Mouse (Mus musculus): ENCODE data around the gene Avpi1. TPM values are rescaled to one million over a fixed set of nuclear protein-coding genes. Genes with fewer than 3 reads are reported as not detected.

The Avpi1 gene
- polyA plus RNA-seq, 1 experiment from 2014 or later = 19.9 TPM

DNA sequence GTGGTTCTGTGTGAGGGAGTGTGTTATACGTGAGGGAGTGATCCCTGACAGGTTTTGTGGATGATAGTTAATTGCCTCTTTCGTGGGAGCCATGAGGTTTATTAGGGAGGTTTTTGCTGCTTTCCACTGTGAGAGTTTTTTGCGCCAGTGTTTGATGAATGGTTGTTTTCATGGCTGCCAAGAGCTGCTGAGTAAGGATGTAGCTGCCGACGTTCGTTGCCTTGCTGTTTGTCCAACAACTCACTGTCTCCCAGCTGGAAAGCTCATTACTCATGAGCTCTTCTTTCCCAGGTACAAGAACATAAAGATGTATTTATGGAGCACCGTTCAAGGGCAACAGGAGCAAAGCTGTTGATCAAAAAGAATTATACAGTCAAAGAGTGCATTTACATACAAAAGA, 35.3 kb upstream of the Avpi1 start:
- H3K36me3 ChIP-seq (ENCODE audit: control insufficient read depth, insufficient read depth, low read length) = no peaks in the 10 kb centered on the region
- H3K9ac ChIP-seq (ENCODE audit: low read depth, low read length) = no peak overlapping the region
- H3K4me2 ChIP-seq = no peak overlapping the region
- H3K4me1 ChIP-seq (replicated peaks; ENCODE audit: control insufficient read depth, insufficient read depth, low read length) = peaks cover under 1% of the 10 kb centered on the region
- no peak overlapping the region for H3K4me3 ChIP-seq (ENCODE audit: low read depth, low read length)
- WGBS = 52% methylated on average over 7 of the region's 7 CpGs
- H3K27me3 ChIP-seq (replicated peaks; ENCODE audit: control insufficient read depth, insufficient read depth, low read length) = 0 out of 2 replicates have a peak, but pooled peaks cover 8% of the 10 kb centered on the region
- no peak for DNase-seq (ENCODE audit: low spot score)
- no peak for ATAC-seq (replicated peaks; ENCODE audit: low FRiP score)
- no peaks in the 10 kb centered on the region for H3K9me3 ChIP-seq (ENCODE audit: control insufficient read depth, low read length)
- no peak overlapping the region for H3K27ac ChIP-seq (ENCODE audit: low read depth, low read length)

DNA sequence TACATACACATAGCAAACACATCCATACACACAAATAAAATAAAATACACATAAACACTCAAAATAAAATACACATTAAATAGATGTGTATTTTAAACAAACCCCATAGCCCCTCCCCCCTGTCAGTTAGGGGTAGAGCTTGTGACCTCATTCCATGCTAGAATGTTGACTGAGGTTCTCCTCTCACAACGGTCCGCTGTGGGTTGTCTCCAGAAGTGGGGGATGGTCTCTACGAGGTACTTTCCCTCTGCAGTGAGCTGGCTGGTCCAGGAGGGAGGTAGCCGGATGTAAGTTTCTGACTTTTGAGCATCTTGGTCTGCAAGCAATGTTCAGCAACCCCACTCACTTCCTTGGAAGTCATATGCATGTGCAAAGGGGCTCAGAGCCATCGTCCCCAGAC, 34.9 kb upstream of the Avpi1 start, which contains the start of gene Zfyve27:
Gene Zfyve27, plus strand, starts transcription at position 188 of the 400 bp plus-strand sequence.
- ATAC-seq (replicated peaks; ENCODE audit: low FRiP score) (no peak), DNase-seq (ENCODE audit: low spot score) (no peak)
- Histone ChIP-seq H3K4me1 (replicated peaks; ENCODE audit: control insufficient read depth, insufficient read depth, low read length) (peaks cover 5% of the 10 kb centered on the region), H3K27ac (ENCODE audit: low read depth, low read length) (no peak within 1 kb of the TSS), H3K9ac (ENCODE audit: low read depth, low read length) (no peak within 1 kb of the TSS), H3K36me3 (ENCODE audit: control insufficient read depth, insufficient read depth, low read length) (no peaks in the 10 kb centered on the region), H3K9me3 (ENCODE audit: control insufficient read depth, low read length) (no peaks in the 10 kb centered on the region), H3K4me2 (no peak within 1 kb of the TSS), H3K27me3 (replicated peaks; ENCODE audit: control insufficient read depth, insufficient read depth, low read length) (0 out of 2 replicates have a peak, but pooled peaks cover 7% of the 10 kb centered on the region), H3K4me3 (ENCODE audit: low read depth, low read length) (no peak within 1 kb of the TSS)
- 58% methylated on average over 5 of the region's 5 CpGs for WGBS

DNA sequence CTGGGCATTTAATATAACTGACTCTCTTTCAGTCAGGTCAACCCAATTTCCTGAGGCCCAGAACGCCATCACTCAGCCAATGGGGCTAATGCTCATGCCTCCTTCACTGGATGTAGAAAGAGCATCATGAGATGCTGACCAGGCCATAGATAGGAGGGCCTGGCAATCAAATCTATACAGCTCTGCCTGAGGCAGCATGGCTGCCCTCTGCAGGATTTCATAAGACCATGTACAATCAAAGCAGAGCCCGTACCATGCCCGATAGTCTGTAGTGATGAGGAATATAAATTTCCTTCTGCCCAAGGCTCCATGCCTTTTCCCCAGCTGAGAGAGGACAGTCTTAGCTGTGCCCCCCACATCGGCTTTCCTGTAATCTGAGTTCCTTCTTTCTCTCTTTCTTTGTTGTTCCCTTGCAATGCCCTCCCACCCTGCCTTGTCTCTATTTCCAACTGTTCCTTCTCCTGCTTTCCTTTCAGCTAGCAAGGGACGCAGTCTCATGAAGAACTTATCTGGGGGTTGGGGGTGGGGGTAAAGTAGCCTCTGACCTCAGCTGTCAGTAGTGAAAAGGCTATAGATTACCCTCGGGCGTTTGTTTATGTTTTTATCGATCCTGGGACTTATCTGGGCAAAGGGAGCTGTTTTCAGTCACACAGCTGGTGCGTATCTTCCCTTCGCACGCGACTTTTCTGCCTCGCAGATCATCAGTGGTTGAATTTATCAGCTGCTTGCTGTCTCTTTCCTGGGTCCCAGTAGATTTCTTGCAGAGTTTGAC, 29.6 kb upstream of the Avpi1 start:
- WGBS = 23% methylated on average over 13 of the region's 13 CpGs
- H3K27ac ChIP-seq (ENCODE audit: low read depth, low read length) = no peak overlapping the region
- no peak overlapping the region for H3K9ac ChIP-seq (ENCODE audit: low read depth, low read length)
- no peaks in the 10 kb centered on the region for H3K27me3 ChIP-seq (replicated peaks; ENCODE audit: control insufficient read depth, insufficient read depth, low read length)
- no peaks in the 10 kb centered on the region for H3K9me3 ChIP-seq (ENCODE audit: control insufficient read depth, low read length)
- no peaks in the 10 kb centered on the region for H3K36me3 ChIP-seq (ENCODE audit: control insufficient read depth, insufficient read depth, low read length)
- peaks cover 17% of the 10 kb centered on the region for H3K4me1 ChIP-seq (replicated peaks; ENCODE audit: control insufficient read depth, insufficient read depth, low read length)
- peak overlapping the region; percentile 48 for H3K4me2 ChIP-seq
- H3K4me3 ChIP-seq (ENCODE audit: low read depth, low read length) = no peak overlapping the region
- no peak for DNase-seq (ENCODE audit: low spot score)
- peak; percentile 57 for ATAC-seq (replicated peaks; ENCODE audit: low FRiP score)

DNA sequence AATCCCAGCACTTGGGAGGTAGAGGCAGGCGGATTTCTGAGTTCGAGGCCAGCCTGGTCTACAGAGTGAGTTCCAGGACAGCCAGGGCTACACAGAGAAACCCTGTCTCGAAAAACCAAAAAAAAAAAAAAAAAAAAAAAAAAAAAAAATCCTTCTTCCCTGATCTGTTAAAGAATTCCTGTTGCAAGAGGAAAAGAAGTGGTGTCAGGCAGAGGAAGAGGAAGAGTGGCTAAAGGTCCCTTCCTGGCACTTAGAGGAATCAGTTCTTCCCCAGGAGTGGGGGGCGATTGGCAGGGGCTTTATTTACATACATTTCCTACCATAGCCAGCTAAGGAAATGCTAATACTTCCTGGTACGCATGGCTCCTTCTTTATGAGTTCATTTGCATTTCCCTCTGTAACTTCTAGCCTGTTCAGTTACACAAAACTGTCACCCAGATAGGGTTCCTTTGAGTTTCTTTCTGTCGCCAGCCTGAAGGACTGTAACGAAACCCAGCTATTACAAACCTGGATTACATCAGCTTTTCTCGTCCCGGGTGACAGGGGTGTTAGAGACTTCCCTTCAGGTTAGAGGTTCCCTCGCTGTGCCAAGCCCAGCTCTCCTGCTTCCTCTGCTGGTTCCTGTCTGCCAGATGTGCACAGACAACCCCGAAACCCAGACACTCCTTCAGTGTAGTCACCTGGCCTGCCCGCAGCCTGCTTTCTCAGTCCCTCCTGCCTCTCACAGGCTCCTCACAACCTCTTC, 28.8 kb upstream of the Avpi1 start:
- no peak overlapping the region for H3K9ac ChIP-seq (ENCODE audit: low read depth, low read length)
- no peak overlapping the region for H3K27ac ChIP-seq (ENCODE audit: low read depth, low read length)
- no peaks in the 10 kb centered on the region for H3K27me3 ChIP-seq (replicated peaks; ENCODE audit: control insufficient read depth, insufficient read depth, low read length)
- H3K9me3 ChIP-seq (ENCODE audit: control insufficient read depth, low read length) = no peaks in the 10 kb centered on the region
- DNase-seq (ENCODE audit: low spot score) (no peak), ATAC-seq (replicated peaks; ENCODE audit: low FRiP score) (no peak)
- H3K36me3 ChIP-seq (ENCODE audit: control insufficient read depth, insufficient read depth, low read length) = no peaks in the 10 kb centered on the region
- no peak overlapping the region; the same call in 1 of the 2 replicates for H3K4me2 ChIP-seq
- no peak overlapping the region for H3K4me3 ChIP-seq (ENCODE audit: low read depth, low read length)
- WGBS = 39% methylated on average over 12 of the region's 12 CpGs
- H3K4me1 ChIP-seq (replicated peaks; ENCODE audit: control insufficient read depth, insufficient read depth, low read length) = peaks cover 17% of the 10 kb centered on the region

DNA sequence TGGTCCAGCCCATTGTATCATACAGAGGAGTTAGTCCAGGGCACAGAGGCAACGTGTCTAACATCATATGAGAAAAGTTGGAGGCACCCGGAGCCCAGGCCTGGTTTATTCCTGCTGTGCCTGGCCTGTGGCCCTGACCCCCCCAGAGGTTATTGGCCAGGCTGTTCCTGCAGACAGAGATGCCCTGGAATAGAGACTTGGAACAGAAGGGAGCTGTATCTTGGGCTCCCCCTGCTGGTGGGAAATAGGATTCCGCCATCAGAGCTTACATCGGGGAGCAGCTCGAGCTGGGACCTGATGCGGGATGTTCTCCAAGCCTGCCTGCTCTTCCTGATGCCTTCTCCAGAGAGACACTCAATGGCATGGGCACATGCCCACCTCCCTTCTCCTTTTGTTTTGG, 23.1 kb upstream of the Avpi1 start:
- DNase-seq (ENCODE audit: low spot score) (peak; percentile 75), ATAC-seq (replicated peaks; ENCODE audit: low FRiP score) (0 out of 2 replicates have a peak, but pooled peaks have one; percentile 22)
- Histone ChIP-seq H3K4me1 (replicated peaks; ENCODE audit: control insufficient read depth, insufficient read depth, low read length) (peaks cover 15% of the 10 kb centered on the region), H3K27ac (ENCODE audit: low read depth, low read length) (no peak overlapping the region), H3K4me2 (no peak overlapping the region), H3K4me3 (ENCODE audit: low read depth, low read length) (no peak overlapping the region), H3K9me3 (ENCODE audit: control insufficient read depth, low read length) (no peaks in the 10 kb centered on the region), H3K36me3 (ENCODE audit: control insufficient read depth, insufficient read depth, low read length) (no peaks in the 10 kb centered on the region), H3K27me3 (replicated peaks; ENCODE audit: control insufficient read depth, insufficient read depth, low read length) (peaks cover 17% of the 10 kb centered on the region), H3K9ac (ENCODE audit: low read depth, low read length) (no peak overlapping the region)
- 12% methylated on average over 6 of the region's 6 CpGs for WGBS

DNA sequence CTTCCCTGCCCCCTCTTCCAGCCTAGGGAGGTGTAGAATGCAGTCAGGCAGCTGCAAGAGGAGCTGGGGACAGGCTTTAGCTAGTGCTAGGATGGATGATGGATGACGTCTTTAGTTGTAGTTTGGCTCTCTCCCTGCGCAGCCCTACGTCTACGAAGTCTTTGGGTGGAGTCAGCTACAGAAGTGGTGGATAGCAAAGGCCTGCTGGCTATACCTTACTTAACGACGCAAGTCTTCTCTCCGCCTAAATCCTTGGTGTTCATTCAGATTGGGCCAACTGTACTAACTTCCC, 19.7 kb upstream of the Avpi1 start:
- H3K36me3 ChIP-seq (ENCODE audit: control insufficient read depth, insufficient read depth, low read length) = no peaks in the 10 kb centered on the region
- 28% methylated on average over 7 of the region's 7 CpGs for WGBS
- no peak for DNase-seq (ENCODE audit: low spot score)
- no peak overlapping the region for H3K27ac ChIP-seq (ENCODE audit: low read depth, low read length)
- H3K4me1 ChIP-seq (replicated peaks; ENCODE audit: control insufficient read depth, insufficient read depth, low read length) = peaks cover 17% of the 10 kb centered on the region
- no peak; the same call in 1 of the 2 replicates for ATAC-seq (replicated peaks; ENCODE audit: low FRiP score)
- H3K9ac ChIP-seq (ENCODE audit: low read depth, low read length) = peak overlapping the region; percentile 70
- H3K9me3 ChIP-seq (ENCODE audit: control insufficient read depth, low read length) = no peaks in the 10 kb centered on the region
- H3K27me3 ChIP-seq (replicated peaks; ENCODE audit: control insufficient read depth, insufficient read depth, low read length) = peaks cover 17% of the 10 kb centered on the region
- H3K4me3 ChIP-seq (ENCODE audit: low read depth, low read length) = peak overlapping the region; percentile 68
- peak overlapping the region; percentile 89 for H3K4me2 ChIP-seq

DNA sequence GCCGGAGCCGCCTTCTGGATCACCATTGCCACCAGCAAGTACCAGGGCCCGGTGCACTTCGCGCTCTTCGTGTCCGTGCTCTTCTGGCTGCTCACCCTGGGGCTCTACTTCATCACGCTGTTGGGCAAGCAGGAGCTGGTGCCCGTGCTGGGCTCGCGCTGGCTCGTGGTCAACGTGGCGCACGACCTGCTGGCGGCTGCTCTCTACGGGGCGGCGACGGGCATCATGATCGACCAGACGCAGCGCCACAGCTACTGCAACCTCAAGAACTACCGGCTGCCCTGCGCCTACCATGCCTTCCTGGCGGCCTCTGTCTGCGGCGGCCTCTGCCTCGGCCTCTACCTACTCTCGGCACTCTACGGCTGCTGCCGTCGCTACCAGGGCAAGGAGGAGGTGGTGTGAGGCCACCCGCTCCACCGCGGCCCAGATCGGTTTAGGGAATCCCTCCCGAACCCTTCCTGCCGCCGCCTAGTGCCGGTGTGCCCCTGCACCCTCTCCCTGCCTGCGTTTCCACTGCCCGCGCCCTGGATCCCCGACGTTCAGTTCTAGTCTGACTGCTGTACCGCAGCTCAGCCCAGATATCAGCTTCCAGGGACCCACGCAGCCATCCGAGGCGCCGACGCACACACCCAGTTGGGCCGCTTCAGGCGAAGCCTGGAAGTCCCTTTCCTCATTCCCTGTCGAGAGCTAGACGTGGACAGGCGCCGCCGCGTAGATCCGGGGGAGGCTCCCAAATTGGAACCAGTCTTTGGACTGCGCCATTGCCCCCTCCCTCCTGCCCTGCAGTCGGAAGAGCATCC, 19.1 kb upstream of the Avpi1 start:
- Histone ChIP-seq H3K27me3 (replicated peaks; ENCODE audit: control insufficient read depth, insufficient read depth, low read length) (peaks cover 17% of the 10 kb centered on the region), H3K4me3 (ENCODE audit: low read depth, low read length) (peak overlapping the region; percentile 68), H3K27ac (ENCODE audit: low read depth, low read length) (peak overlapping the region; percentile 54), H3K4me2 (peak overlapping the region; percentile 89), H3K4me1 (replicated peaks; ENCODE audit: control insufficient read depth, insufficient read depth, low read length) (peaks cover 17% of the 10 kb centered on the region), H3K9ac (ENCODE audit: low read depth, low read length) (peak overlapping the region; percentile 70), H3K36me3 (ENCODE audit: control insufficient read depth, insufficient read depth, low read length) (no peaks in the 10 kb centered on the region), H3K9me3 (ENCODE audit: control insufficient read depth, low read length) (no peaks in the 10 kb centered on the region)
- 3% methylated on average over 63 of the region's 63 CpGs for WGBS
- DNase-seq (ENCODE audit: low spot score) (peak; percentile 67), ATAC-seq (replicated peaks; ENCODE audit: low FRiP score) (peak; percentile 38)

DNA sequence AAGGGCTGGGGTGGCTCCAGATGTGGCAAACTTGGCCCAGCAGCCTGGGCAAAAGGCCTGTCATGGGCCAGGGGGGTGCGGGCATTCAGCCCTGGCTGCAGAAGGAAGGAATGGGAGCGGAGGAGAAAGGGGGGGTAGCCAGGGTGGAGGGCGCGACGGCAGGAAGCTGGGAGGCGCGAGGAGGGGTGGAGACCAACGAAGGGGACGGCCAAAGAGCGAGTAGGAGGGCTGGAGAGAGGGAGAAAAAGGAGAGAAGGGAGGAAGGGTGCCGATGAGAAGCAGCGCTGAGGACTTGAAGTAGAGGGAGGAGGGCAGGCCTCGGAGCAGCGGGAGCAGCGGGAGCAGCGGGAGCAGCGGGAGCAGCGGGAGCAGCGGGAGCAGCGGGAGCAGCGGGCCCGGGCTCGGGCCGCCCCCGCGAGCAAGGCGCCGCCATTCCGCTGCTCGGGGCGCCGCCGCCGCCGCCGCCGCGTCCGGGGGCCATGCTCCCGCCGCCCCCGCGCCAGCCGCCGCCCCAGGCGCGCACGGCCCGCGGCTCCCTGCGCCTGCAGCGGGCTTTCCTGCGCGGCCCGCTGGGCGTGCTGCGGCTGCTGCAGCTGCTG, 18.4 kb upstream of the Avpi1 start, which contains the start of gene Marveld1:
Gene Marveld1, plus strand, starts transcription at position 231 of the 599 bp plus-strand sequence.
- Histone ChIP-seq H3K4me3 (ENCODE audit: low read depth, low read length) (peak within 1 kb of the TSS; percentile 68), H3K9ac (ENCODE audit: low read depth, low read length) (peak within 1 kb of the TSS; percentile 70), H3K36me3 (ENCODE audit: control insufficient read depth, insufficient read depth, low read length) (no peaks in the 10 kb centered on the region), H3K27ac (ENCODE audit: low read depth, low read length) (peak within 1 kb of the TSS; percentile 54), H3K4me2 (peak within 1 kb of the TSS; percentile 89), H3K4me1 (replicated peaks; ENCODE audit: control insufficient read depth, insufficient read depth, low read length) (peaks cover 17% of the 10 kb centered on the region), H3K9me3 (ENCODE audit: control insufficient read depth, low read length) (no peaks in the 10 kb centered on the region), H3K27me3 (replicated peaks; ENCODE audit: control insufficient read depth, insufficient read depth, low read length) (peaks cover 17% of the 10 kb centered on the region)
- ATAC-seq (replicated peaks; ENCODE audit: low FRiP score) (peak; percentile 59), DNase-seq (ENCODE audit: low spot score) (peak; percentile 66)
- under 1% methylated on average over 47 of the region's 57 CpGs for WGBS

Measured in liver, embryonic 11.5 days (tissue).